Mouse (Mus musculus) thymus, postnatal 10 days (tissue): ENCODE results near the gene Igfals.

Experiments used
- DNase-seq, 2 experiments: peaks; one replicate each; pipeline ENCODE4 v3.0.0; 2021; ENCODE audit warnings: low spot score in 2 of 2

Igfals gene

DNA sequence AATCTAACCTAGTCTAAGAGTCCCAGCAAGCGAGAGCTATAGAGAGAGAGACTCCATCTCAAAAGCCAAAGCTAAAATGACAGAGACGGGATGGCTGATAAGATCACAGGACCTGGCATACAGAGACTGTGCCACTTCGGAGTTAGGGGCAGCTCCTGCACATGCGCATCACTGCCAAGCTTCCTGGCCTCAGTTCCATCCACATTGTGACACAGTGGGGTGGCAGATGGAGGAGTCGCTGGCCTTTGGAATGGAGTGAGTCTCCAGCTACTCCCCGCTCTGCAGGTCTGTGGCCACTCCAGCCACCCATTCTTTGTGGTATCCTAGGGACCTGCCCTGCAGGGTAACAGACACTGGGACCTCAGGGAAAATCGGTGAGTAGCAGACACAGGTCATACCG is at the start of gene Igfals:
TSS of gene Igfals (plus strand) at position 222 of the 400 bp plus-strand sequence.
- no peak for DNase-seq

DNA sequence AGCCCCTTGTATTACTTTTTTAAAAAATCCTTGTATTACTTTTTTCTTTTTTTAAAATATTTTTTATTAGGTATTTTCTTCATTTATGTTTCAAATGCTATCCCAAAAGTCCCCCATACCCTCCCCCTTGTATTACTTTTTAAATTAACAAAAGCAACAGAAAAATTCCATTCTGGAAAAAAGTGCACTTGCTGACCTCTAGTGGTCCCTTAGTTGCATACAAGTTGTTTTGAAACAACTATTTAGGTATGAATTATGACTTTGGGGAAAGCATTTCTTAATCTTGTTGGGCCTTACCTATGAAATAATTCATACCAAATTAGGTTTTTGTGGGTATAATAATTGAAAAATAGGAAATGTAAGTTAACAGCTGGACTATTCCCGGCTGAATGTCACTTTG is 48.3 kb upstream of the Igfals start:
- DNase-seq: no peak

DNA sequence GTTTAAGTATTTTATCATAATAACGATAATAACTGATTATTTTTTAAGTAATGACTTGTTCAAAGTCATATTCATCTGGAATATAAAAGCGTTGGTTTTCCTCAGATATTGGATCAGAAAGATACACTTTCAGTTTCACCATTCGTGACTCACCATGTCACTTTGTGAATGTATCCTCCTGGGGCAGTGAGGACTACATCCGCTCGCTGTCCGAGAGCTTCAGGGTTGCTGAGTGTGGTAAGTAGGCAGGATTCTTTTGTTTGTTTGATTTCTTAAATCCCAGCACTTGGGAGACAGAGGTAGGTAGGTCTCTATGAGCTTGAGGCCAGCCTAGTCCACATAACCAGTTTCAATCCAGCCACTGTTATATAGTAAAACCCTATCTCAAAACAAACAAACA is 47.6 kb upstream of the Igfals start:
- no peak for DNase-seq

DNA sequence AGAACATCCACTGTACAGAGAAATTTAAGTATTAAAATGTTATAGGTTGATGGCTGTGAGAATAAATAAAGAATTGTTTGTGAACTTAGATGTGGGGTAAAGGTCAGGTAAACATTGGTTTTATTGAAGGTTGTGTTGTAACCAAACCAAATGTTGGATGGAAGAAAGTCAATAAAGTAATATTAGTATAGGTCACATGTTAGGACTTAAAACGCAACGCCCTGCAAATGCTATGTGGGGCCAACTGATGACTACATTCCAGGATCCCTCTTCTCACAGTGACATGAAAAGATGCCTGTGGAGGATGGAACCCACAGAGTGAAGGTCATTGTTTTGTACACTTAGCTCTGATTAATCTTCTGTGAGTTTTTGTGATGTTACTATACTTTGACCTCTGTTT is 46.3 kb upstream of the Igfals start:
- DNase-seq: no peak

DNA sequence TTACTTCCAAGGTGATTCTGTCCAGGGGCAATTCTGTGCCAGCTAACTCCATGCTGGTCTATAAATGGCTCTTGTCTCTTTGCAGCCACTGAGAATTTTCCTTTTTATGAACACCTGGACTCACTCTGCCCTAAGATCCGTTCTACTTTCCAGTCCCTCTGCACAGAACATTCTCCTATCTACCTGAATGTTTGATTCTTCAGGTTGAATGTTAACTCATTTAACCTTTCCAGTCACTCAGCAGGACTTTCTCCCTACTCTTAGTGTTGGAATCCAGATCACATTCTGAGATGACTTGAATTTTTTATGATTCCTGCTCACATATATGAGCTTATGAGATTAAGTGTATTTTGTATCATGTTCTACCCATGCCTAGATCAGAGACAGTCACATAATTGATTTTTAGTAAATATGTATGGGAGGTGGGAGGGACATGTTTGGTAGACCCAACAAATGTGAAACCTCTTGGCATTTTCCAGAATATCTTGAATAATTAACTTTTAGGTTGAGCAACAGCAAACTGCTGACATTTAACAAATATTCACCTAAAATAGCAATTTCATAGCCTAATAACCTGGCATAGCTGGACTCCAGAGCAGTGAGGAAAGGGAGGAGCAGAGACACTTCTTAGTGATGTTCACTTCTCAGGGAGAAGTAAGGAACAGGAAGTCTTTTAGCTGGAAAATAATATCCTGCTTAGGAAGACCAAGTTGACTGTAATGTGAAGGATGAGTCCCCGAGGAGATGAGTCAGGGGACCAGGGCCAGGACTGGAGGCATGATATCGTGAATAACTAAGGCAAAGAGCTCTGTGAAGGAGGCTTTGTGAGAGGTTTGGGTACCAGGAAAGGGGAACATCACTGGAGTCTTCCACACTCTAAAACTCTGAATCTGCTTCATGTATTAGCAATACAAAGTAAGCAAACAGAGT is 44.2 kb upstream of the Igfals start:
- no peak for DNase-seq

DNA sequence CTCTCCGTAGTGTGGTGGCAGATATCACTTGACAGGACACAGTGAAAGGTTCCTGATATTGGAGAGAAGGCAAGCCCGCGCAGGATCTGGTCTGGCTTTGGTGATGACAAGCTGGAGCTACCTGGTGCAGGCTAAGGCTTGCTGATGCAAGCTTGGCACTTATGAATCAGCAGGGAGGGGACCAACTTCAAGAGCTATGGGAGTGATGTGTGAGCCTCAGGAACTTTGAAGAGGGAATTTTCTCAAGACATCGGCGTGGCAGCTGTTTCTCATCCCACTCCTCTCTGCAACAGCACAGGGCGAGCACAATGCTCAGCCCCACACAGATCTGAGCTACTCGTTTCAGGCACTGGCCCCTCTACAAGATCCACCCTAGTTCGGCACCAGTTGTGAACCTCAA is 26.0 kb upstream of the Igfals start, which contains the start of gene Hagh:
TSS of gene Hagh (plus strand) at position 302 of the 400 bp plus-strand sequence.
- DNase-seq: no peak

DNA sequence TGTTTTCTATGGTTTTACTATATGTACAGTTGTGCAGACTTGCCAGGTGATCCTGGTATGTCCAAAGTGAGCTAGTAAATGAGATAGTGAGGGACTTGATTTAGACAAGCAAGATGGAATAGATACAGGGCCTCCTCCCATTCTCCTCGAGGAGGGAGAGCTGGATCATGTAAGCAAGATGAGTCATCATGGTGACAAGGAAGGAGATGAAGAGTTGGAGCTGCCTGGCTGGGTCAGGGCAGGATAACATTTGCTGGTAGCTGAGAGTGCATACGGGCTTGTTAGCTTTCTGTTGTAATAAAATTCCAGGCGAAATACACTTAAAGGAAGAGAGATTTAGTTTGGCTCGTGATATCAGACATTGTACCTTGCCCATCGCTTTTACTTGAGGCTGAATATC is 25.5 kb upstream of the Igfals start:
- DNase-seq: no peak

DNA sequence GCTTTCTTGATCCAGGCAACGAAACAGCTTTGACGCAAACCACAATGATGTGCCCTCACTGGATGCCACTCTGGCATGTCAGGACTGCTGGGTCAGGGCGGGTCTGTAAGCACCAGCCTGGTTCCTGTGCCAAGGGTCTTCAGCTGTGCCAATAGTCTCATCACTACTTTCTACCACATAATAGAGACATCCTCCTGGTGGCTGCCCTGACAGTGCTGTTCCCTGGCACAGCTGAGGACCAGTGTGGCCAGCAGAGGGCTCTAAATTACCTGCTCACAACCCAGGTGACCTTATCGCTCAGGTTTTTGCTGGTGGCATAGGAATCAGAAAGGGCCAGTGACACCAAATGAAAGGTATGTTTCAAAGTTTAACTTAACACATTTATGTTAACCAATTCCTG is 24.7 kb upstream of the Igfals start:
- peak in 1 of 2 experiments; percentile 42 for DNase-seq

DNA sequence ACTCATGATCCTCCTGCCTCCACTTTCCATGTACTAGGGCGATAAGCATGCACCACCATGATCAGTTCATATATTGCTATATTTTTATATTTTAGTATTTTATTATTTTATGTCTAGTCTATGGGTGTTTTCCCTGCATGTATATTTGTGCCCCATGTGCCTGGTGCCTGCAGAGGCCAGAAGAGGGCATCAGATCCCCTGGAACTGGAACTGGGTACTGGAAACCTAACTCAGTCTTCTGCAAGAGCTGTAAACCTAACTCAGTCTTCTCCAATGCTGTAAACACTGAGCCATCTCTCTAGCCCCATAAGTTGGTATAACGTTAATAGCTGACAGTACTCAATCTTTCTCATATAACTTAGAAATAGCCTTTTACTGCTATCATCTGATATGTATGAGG is 23.2 kb upstream of the Igfals start:
- no peak for DNase-seq

DNA sequence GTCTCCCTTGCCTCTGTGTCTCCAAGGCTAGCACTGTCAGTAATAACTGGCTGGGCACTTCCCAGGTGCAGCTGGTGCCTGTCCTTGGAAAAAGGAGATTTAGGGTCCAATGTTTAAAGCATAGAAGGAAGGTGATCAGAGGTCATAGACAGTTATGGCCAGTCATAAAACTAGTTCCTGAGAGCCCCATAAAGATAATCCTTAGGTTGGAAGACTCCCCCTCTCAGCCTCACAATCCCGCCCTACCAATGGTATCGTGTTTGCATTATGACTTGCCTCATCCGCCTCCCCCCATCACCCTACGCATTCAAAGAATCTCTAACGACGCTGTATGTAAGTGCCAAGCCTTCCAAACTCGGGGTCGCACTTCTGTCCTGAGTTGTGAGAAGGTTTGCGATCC is 21.3 kb upstream of the Igfals start:
- no peak for DNase-seq

DNA sequence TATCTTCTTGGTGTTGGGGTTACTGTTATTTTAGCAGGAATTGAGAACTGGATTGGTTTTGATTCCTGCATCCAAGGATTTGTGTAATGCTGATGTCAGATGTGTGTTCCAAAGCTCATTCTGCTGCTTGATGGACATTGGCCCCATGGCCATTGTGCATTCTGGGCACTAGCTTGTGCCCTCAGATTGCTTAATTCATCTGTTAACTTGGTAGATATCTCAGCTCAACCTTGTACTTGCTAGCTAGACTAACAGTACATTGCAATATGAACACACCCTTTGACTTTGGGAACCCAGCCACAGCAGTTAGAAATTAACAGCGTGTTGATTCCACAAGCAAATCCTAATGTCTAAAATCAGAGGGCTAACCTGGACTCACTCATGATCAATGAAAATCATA is 18.4 kb upstream of the Igfals start:
- no peak for DNase-seq

DNA sequence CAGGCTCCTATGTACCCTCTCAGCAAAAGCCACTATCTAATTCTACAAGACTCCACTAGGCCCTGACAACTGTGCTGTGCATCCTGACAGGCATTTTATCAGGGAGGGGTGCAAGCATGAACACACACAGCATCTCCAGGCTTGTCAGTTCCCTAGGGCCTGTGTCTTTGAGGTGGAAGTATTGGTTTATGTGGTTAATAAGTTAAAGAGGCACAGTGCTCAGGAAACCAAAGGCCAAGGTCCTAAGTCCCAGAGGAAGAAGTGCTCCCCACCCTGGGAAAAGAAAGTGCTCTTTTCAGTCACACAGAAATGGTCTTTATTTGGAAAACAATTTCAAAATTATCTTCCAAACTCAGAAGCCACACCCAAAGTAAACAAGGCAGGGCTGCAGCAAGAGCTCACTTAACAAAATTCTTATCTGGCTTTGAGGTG is 17.2 kb upstream of the Igfals start:
- no peak for DNase-seq

DNA sequence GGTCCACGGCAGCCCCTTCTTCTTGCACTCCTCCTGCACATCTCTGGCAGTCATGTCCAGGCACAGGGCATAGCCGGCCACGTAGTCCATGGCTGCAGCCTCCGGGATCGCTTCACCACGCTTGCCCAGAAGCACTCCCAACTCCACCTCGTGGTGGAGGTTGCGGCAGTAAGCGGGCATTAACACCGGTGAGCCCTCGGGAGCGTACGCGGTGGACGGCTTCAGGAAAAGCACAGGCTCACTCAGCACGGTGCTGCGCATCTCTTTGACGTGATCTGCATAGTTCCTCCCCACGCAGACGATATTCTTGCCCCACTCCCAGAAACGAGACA is 16.1 kb upstream of the Igfals start:
- DNase-seq: no peak

DNA sequence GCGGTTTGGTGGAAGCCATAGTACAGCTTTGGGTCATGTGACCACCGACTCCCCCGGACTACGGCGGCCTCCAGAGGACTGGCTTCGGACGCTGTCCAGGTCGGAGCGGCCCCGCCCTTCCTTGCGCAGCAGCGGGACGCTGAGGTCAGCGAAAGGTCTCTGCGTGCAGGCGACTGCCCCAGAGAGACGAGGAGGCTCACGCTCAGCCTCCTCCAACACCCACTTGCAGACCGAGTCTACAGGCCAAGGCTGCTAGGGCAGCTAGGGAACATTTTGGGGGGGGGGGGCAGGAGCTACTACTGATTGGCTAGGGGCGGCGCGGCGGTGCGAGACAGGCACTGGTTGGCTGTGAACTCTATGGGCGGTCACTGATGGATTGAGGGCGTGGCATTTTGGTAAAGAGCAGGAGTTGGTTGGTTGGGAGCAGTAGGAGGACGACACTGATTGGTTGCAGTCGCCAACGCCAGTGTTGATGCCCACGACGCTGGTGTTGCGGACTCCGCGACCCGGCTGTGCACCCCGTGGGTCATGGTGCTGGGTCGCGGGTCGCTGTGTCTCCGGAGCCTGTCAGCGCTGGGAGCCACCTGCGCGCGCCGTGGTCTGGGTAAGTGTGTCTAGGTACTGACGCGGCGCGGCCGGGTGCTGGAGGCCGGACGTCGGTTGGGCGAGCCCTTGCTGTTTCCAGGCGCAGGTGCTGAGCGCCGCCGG is 15.6 kb upstream of the Igfals start, which contains the start of gene Fahd1:
TSS of gene Fahd1 (minus strand) at position 300 of the 708 bp plus-strand sequence.
- peak; percentile 89 to 95 for DNase-seq

DNA sequence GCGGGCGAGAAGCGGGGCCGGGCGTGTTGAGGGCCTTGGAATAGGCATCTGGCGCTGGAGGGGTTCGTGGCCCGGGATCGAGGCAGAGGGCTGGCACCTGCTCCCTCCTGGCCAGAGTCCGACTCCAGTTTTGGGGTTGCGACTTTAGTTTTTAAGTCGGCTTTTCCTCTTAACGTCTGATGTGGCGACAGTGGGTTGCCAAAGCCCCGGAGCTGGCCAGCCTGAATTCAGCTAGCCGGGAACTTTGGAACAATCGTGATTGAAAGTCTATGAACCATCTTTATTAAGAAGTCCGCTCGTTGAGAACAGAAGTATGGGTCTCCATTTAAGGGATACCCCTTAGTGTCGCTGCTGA is 15.0 kb upstream of the Igfals start:
- DNase-seq: no peak

DNA sequence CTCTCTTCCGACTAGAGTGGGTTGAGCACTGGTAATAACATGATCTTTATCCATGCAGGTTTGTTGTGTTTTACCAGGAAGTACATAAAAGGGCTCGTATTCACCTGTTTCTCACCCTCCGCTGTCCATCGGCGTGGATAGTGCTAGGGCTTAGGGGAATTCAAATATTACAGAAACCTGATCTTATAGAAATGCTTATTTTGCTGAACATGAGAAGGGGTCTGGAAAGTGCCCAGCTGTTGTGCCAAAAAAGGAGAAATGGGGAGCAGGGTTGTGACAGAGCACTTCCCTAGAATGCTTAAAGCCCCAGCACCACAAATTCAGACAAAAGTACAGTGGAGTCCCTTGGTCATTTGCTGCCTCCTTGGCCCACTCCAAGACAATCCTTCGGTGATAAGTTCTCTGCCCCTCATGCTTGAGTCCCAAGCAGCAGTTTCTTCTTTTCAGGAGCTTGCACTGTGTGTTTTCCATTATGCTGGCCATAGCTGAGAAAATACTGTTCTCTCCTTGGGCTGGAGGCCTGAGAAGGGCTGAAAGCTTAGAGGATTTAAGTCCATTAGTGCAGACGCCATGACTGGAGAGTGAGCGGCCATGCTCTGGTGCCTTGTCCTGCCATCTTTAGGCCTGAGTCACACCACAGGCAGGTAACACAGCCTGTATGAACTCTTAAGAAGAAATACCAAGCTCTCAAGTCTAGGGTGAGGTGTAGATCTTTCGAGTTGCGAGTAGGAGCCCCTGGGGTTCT is 14.2 kb upstream of the Igfals start:
- no peak for DNase-seq

DNA sequence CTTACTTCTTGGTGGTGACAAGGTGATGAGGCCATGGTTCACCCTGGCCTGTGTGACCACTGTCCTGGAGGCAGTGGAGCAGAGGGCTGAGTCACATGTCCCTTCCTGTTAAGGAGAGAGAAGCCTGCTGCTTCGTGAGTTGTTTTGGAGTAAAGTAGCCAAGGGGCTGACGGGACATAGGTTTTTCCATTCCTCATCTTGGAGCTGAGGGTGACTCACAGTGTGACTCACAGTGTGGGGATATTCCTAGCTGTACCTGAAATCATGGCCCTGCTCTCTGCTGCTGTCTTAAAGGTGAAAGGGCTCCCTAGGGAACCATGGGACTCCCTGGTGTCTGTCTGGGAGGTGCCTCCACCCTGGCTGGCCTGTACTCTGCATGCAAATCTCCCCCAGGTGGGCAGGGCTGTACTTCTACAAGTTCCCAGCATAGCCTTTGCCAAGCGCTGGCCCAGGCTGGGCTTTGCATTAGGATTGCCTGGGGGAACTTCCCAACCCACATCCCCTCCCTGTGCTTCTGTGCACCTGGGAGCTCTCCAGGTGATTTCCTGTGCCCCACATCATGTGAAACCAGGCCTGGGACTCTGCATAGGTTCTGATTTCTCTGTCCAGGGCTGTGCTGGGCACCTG is 9.8 kb upstream of the Igfals start:
- DNase-seq: no peak

DNA sequence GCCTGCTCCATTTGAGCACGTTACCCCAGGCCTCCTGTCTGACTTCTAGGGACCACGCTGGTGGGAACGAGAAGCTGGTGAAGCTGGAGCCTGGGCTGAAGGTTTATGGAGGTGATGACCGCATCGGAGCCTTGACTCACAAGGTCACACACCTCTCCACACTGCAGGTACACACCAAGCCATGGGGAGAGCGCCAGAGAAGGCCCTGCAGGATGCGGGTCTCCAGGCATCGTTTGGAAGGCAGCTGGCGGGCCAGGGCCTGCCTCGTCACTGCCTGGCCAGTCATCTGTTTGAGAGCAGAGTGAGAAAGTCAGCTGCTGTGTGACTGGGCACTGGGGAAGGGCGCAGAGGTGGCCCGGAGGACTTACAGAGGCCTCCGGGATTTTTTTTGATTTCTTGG is 9.2 kb upstream of the Igfals start:
- no peak for DNase-seq

DNA sequence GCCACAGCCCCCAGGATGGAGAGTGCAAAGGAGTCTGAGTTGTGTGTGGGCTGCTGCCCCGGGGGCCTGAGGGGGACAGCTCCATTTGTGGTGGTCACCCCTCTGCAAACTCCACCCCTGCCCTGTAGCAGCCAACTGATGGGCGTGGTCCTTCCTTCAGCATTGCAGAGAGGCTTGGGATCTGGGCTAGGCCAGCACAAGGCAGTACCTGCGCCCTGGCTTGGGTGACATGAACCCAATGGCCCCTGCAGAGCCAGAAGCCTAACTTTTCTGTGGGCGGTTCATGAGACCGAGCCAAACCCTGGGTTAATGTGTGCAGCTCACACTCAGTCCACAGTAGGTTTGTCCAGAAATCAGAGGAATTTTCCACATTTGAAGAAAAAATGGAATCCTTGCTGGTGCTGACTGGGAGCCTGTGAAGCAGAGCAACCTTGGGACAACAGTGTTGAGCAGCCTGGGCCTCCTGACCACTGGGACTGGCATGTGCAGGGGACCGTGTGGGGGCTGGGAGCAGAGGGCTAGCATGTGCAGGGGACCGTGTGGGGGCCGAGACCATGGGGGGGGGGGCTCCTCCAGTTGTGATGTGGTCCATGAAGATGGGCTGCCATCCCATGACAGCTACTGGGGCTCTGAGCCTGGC is 7.8 kb upstream of the Igfals start:
- no peak for DNase-seq

DNA sequence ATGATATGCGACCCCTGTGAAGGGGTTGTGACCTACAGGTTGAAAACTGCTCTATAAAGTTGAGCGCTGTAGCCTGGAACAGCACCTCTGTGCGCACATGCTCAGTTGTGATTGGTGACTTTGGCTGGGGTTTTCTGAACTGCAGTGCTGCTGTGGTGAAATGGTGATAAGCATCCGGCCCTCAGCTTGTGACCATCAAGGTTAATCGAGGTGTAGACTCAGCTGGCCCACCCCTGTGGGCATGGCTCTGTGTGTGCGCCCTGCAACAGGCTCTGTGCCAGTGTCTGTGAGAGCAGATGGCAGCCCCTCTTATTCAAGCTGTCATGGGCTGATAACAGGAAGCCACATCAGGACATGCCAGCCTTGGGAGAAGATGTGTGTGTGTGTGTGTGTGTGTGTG is 6.8 kb upstream of the Igfals start:
- no peak for DNase-seq

DNA sequence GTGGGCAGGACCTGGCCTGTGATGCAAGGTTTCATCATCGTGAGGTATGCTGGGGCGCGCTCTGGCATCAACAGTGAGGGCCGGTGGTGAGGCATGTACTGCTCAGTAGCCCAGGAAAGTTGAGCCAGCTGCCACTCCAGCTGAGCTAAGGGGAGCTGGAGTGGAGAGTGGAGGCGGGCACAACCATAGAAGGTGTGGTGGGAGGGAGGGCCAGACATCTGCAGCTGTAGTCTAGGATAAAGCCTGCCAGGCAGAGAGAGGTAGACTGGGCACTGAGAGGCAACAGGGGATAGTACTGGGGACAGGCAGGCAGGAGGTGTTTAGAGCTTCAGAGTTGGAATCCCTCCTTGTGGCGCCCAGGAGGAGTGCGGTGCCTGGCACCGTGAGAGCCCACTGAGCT is 5.7 kb upstream of the Igfals start:
- no peak for DNase-seq

DNA sequence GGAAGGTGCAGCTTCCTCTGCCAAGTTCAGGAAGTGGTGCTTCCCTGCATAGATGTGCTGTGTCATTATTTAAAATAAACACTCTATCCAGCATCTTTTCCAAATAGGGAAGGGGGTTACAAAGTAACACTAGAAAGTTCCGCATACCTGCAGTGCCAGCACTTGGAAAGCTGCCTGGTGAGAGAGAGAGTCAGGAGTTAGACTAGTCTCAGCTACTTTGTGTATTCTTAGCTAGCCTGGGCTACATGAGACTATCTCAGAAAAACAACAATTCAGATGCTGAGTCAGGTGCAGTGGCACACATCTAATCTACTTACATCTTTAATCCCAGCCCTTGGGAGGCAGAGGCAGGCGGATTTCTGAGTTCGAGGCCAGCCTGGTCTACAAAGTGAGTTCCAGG is 4.0 kb upstream of the Igfals start:
- DNase-seq: no peak
